Mouse (Mus musculus): ENCODE measurements around the gene Dcps.

The Dcps gene

GRCm38 (mm10) chr9:35175251-35176123, at the start of gene Dcps:
Dcps (minus strand) TSS chr9:35176061.
- DNase-seq (ENCODE audit: low spot score) = peak; percentile 89

- no peak for DNase-seq (ENCODE audit: low spot score)
These were observed 47.6 kb upstream of the Dcps start for GRCm38 (mm10) chr9:35223466-35223865.

DNA sequence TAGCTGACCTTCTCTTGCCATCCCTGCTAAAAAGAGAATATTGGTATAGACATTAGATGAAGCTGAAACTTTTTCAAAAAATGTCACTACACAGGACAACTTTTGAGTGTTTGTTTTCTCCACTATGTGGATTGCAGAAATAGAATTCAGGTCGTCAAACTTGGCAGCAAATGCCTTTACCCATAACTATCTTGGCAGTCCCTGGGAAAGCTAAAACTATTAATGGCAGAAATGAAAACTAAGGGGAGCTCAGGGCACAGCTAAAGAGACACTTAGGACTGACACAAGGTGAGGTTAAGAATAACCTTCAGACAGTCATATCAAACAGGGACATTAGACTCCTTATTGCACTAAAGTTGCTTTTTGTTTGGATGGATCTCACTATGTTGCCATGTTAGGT, 42.1 kb upstream of the Dcps start:
- no peak for DNase-seq (ENCODE audit: low spot score)

DNA sequence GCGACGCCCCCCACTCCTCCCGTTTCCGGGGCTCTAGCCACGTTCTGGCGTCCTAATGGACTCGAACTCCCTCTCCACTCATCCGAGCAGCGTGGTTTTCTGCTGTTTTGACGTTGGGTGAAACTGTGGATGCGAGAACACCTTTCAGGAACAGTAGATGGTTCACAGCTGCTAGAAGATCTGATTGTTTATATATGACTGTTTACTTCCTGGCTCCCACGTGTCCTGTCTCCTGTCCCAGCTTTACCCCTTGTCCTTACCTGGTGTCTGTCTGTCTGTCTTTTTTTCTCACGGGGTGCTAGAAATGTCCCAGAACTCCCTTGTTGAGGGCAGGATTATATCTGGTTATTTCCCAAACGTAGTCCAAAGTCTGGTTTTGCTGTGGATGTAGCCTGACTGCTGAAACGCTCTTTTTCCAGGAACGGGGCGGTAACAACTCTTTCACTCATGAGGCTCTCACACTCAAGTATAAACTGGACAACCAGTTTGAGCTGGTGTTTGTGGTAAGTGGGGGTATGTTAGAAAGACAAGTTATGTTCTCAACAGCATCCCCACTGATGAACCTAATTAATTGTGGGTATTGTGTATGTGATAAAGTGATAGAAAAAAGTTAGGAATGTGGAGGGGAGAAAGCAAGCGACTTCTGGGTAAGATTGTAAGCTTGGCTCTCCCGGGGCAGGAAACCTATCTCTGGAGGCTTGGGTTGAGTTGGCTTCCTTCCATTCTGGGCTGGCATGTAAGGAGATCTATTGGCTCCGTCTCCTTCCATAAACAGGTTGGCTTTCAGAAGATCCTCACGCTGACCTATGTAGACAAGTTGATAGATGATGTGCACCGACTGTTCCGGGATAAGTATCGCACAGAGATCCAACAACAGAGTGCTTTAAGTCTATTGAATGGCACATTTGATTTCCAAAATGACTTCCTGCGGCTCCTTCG, 36.0 kb upstream of the Dcps start:
- DNase-seq (ENCODE audit: low spot score) = no peak

DNA sequence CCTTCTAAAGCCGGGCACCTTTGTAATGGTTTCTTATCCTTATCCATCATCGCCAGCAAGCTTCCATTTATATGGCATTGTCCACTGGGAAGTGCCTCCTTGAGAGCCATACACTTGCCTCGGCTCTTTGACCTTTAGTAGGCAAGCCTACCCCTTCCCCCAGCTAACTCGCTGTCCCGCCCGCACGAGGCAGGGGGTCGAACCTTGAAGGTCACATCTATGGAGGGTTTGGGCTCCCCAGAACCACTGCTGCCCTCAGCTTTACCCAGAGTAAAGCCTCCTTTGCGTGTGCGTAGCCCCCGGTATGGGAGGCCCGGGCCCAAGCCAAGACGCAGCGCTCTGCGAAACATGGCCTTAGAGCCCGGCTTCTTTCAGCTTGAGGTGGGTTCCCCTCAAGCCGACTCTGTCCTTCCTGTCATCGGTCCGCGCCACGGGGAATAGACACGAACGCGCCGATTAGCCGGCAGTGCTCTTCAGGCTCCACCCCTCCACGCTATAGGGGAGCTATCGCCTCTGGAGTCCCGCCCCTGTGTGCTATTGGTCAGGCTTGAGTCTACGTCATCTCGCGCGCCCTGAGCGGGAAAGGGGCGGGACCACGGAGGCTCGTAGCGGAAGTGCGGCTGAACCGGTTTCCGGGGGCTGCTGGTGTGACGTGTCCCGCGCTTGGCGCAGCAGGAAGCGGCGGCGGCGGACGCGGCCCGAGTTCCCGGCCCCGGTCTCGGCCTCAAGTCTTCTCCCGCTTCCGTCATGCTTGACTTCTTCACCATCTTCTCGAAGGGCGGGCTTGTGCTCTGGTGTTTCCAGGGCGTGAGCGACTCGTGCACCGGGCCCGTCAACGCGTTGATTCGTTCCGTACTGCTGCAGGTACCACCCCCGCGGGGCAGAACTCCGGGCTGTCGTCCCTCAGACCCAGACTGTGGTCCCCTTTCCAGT, 34.9 kb upstream of the Dcps start, which contains the start of gene Foxred1:
Gene Foxred1, minus strand, starts transcription at position 514 of the 933 bp plus-strand sequence.
- peak; percentile 98 for DNase-seq (ENCODE audit: low spot score)

GRCm38 (mm10) chr9:35204421-35204820, 28.6 kb upstream of the Dcps start:
- no peak for DNase-seq (ENCODE audit: low spot score)

DNA sequence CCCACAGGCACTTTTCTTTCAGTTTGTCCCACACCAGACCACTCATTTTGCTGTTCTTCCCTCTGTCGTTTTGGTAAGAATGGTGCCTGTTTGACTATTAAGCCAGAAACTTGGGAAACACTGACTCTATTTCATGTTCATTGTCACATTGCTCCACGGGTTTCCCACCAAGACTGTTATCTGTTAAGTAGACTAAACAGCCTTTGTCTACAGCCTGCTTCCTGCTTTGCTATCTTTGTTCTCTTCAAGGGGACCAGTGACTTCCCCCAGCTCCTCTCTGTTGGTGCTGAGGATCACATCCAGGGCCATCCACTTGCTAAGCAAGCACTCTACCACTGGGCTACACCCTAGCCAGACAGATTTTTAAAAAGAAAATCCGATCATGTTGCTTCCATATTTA, 27.7 kb upstream of the Dcps start:
- DNase-seq (ENCODE audit: low spot score) = no peak

DNA sequence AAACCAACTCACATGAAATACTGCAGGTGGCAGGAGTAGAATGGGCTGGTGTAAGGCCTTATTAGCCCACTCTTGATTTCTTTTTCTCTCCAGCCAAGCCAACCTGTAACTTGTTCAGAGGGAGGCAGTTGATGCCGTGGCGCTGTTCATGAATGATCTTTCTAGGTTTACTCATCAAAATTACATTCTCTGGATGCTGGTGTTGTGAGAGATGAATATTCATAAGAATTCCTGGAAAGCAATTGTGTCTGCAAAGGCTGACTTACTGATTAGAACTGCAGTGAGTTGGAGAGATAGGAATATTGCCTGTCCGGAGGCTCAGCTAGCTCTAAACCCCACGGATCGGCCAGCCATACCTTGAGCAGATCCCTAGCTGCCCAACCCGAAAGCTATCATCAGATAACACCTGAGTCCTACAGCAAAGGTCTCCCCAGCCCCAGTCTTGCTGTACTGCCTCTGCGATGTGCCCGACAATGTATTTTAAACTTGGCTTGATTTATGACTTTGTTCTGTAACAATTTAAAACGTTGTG, 24.7 kb upstream of the Dcps start:
- DNase-seq (ENCODE audit: low spot score) = no peak

DNA sequence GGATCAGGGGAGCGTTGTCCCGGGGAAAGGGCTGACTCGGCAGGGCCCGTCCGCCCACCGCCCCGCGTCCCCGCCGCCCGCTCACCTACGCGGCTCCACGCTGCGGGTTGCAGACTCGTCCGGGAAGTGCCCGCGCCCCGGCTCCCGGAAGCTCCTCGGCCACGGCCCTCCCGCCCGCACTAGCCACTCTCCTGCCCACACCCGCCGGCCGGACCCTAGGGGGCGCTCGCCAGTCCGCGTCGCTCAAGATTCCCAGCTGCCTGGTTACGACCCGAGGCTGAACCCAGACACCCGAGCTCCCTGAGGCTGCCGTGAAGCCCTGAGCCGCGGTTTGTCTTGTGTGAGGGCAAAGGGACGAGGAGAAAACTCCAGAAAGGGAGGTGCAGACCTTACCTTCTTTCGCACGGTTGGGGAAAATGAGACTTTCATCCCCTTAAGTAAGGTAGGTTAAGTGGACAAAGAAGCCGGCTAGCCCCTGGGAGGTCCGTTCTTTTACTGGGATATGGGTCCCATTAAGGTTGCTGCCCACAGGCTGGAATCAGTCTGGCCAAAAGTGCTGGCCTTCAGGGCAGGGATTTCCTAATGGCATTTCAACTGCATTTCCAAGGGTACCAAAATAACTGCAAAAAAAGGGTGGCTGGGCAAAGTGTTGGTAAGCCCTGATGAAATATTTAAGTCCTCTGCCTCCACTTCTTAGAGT, 24.1 kb upstream of the Dcps start, which contains the start of the genes Srpr and Tirap:
Gene Srpr, plus strand, starts transcription at position 404 of the 700 bp plus-strand sequence.
Gene Tirap, minus strand, starts transcription at position 520 of the 700 bp plus-strand sequence.
- DNase-seq (ENCODE audit: low spot score) = peak; percentile 52

DNA sequence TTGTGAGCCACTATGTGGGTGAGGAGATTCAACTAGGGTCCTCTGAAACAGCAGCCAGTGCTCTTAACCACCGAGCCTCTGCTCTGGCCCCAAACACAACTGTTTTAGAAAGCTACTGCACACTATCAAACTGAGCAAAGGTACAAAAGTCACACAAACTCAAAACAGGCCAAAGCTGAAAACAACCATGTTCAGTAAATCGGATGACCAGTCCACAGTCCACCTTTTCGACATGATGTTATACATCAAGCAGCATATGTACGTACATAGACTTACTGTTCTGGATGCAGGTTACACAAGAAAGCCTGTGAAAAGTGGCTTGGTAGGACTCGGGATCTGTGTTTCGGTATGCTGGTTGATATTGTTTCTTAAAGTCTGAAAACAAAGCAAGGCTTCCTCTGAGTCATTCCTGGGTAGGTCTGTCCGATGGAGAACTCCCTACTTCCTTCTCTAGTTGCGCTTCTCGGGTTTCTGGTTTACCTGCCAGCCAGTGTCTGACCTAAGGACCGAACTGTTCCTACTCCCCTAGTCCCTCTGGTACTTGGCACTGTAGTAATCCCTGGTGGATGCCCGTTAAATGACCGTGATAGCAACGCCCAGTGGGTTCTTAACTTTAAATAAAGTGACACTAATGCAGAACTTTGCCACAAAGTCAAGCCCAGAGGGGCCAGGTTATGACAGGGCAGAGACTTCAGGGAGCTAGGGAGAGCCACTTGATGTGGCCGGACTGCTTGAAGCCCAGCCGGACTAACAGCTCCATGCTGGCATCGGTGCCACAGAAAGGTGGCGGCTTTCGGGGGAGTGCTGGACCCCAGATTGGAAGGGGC, 23.3 kb upstream of the Dcps start:
- no peak for DNase-seq (ENCODE audit: low spot score)

DNA sequence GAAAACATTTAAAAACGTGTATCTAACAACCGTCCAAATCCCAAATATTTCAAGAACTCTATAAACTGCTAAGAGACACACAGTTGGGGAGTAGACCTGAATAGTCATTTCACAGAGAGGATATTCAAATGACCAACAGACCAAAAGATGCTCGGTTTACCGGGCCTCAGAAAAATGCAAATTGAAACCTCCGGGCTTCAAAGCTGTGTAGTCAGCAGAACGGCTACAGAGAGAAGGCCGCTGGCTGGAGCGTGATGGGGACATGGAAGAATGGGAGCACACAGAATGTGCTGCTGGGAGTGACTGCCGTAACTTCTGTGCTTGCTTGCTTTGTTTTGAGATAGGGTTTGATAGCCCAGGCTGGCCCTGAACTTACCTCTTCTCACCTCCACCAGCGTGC, 22.5 kb upstream of the Dcps start:
- no peak for DNase-seq (ENCODE audit: low spot score)

DNA sequence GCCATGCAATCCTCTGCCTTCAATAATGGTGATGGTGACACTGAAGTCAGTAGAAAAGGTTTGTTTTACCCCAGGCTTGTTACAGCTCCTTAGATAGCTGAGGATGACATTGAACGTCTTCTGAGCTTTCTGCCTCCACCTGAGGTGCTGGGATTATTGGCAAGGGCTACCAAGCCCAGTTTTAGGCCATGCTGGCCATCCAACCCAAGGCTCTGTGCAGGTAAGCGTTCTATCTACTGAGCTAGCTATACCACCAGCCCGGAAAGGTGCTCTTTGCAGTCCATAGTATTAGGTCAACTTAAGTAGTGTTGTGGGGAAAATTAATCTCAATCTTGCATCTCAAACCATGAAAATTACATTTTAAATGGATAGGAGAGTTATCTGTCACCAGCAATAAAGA, 21.8 kb upstream of the Dcps start:
- DNase-seq (ENCODE audit: low spot score) = no peak

DNA sequence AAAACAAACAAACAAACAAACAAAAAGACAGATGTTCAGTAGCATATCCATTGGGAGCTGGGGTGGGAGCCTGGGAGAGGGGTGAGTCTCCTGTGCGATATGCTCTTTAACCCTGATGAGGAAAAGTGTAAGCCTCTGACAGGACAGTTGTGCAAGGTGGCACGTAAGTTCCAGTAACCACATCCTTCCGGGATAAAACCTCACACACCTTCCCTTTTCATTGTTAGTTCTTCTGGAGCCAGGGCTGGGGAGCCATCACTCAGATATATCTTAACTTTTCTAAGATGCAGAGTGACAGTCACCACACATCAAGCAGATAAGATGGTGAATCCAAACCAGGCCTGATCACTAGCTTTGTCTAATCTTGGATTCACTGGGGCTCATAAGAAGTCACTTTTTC, 18.2 kb upstream of the Dcps start:
- DNase-seq (ENCODE audit: low spot score) = no peak

- no peak for DNase-seq (ENCODE audit: low spot score)
These were observed 17.2 kb upstream of the Dcps start for GRCm38 (mm10) chr9:35192983-35193542.

DNA sequence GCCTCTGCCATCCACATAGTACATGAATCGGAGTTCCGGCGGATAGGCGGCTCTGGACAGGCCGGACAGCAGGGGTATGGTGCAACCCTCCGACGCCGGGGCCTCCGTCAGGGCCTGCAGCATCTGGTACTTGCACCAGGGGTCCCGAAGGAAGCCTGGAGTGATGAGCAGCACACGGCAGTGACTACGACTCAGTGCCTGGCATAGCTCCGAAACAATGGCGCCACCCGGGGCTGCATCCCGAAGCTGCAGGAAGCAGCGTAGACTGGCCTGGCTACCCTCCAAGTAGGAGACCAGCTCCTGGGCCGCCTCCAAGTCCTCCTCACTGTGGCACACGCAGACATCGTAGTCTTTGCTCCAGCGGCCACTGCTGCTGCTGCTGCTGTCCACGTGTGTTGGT, 12.8 kb upstream of the Dcps start:
- DNase-seq (ENCODE audit: low spot score) = no peak

DNA sequence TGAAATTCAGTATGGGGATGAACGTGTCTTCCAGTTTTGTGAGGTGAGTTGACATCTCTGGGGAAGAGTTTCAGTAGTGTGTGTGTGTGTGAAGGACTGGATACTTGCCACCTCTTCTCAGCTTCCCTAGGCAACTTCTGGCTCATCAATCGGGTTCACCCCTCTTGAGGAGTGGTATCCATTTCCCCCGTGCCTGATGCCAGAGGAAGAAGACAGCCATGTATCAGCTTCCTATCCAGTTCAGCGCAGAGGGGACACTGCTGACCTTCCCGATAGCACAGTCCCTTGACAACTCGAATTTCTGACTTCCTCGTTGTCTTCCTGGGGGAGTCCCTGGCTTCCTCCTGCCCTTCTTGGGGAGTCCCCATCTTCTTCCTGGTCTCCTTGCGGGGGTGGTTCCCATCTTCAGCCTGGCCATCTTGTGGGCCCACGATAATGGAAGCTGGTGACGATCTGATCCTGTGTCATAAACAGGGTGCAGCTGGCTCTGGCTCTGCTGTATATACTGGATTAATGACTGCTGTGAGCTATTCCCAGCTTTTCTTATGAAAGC, 11.6 kb upstream of the Dcps start:
- DNase-seq (ENCODE audit: low spot score) = no peak

DNA sequence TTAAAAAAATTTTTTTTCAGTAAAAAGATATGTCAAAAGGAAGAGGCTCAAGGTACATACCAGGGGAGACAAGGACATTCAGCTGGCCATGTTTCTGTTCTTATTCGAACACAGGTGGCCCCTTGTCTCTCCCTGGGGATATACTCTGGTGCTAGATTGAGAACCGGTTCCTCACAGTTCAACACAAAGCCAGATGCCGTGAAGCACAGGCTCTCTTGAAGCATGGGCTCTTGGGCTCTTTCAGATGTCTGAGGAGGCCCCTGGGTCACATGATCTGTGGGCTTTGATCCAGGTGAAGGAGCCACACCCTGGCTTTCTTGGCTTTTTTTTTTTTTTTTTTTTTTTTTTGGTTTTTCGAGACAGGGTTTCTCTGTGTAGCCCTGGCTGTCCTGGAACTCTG, 10.6 kb upstream of the Dcps start:
- no peak for DNase-seq (ENCODE audit: low spot score)

GRCm38 (mm10) chr9:35183359-35183758, 7.5 kb upstream of the Dcps start:
- DNase-seq (ENCODE audit: low spot score) = no peak

GRCm38 (mm10) chr9:35182832-35183231, 7.0 kb upstream of the Dcps start:
- DNase-seq (ENCODE audit: low spot score) = no peak
